Mouse (Mus musculus) embryo, embryonic 10.5 days (tissue): Measurements from ENCODE around the gene AW822073.
A peak's percentile ranks its signal among the peaks of the same experiment; 100 is the strongest.
"Not testable (repeated sequence)": the region's sequence is repeated elsewhere in the genome, so short reads cannot be mapped to it uniquely, and the experiment has no call there.

Source experiments
- DNase-seq: peaks from one replicate; pipeline ENCODE4 v3.0.0-alpha.2; 2015; ENCODE audit warnings: low spot score

The AW822073 gene

GRCm38 (mm10) chr10:58224827-58225785 is at the start of gene AW822073:
AW822073 (minus strand) TSS chr10:58224930.
- DNase-seq = not testable (repeated sequence)

- peak; percentile 12 for DNase-seq
Observed at GRCm38 (mm10) chr10:58258466-58258865, 33.7 kb upstream of the AW822073 start.

- DNase-seq = peak; percentile 17
Observed at GRCm38 (mm10) chr10:58255954-58256353, 31.2 kb upstream of the AW822073 start.

GRCm38 (mm10) chr10:58255213-58255892 is 30.6 kb upstream of the AW822073 start, which contains the start of gene Gcc2:
Gcc2 (plus strand) TSS chr10:58255497.
- DNase-seq = peak; percentile 97

GRCm38 (mm10) chr10:58254635-58255175 is 30.0 kb upstream of the AW822073 start:
- DNase-seq = peak; percentile 9

- no peak for DNase-seq
Observed at GRCm38 (mm10) chr10:58249535-58249934, 24.8 kb upstream of the AW822073 start.

GRCm38 (mm10) chr10:58238984-58239740 is 14.4 kb upstream of the AW822073 start:
- peak; percentile 35 for DNase-seq

- no peak for DNase-seq
Observed at GRCm38 (mm10) chr10:58236613-58237012, 11.9 kb upstream of the AW822073 start, which contains the start of gene Gm4981. Gm4981 (minus strand) TSS chr10:58236701.

- not testable (repeated sequence) for DNase-seq
Observed at GRCm38 (mm10) chr10:58234985-58235384, 10.3 kb upstream of the AW822073 start.

- DNase-seq = not testable (repeated sequence)
Observed at GRCm38 (mm10) chr10:58233740-58234121, 9.0 kb upstream of the AW822073 start.

- DNase-seq = not testable (repeated sequence)
Observed at GRCm38 (mm10) chr10:58233054-58233739, 8.5 kb upstream of the AW822073 start.

GRCm38 (mm10) chr10:58232641-58232969 is 7.9 kb upstream of the AW822073 start, which contains the start of gene Duxf3:
Duxf3 (minus strand) TSS chr10:58232675.
- DNase-seq = not testable (repeated sequence)

GRCm38 (mm10) chr10:58231779-58232640 is 7.3 kb upstream of the AW822073 start:
- peak; percentile 34 for DNase-seq

GRCm38 (mm10) chr10:58231088-58231487 is 6.4 kb upstream of the AW822073 start:
- DNase-seq = not testable (repeated sequence)

- not testable (repeated sequence) for DNase-seq
Observed at GRCm38 (mm10) chr10:58230021-58230420, 5.3 kb upstream of the AW822073 start.

GRCm38 (mm10) chr10:58227798-58228197 is 3.1 kb upstream of the AW822073 start:
- DNase-seq = not testable (repeated sequence)

- DNase-seq = peak; percentile 25
Observed at GRCm38 (mm10) chr10:58226357-58226756, 1.6 kb upstream of the AW822073 start.

GRCm38 (mm10) chr10:58223972-58224805 is 541 bp downstream of the AW822073 start:
- not testable (repeated sequence) for DNase-seq

GRCm38 (mm10) chr10:58223161-58223560 is 1.6 kb downstream of the AW822073 start:
- not testable (repeated sequence) for DNase-seq
